Mouse (Mus musculus): ENCODE measurements at regions not wholly inside any gene's neighbourhood (a gene's known extent, or its start where the extent isn't known, plus 50 kb on each side); places are given as distances from the start of the nearest gene placed in this dataset.

GRCm38 (mm10) chr9:93083114-93083513, 541.1 kb downstream of the Plod2 start:
- no peak for DNase-seq (ENCODE audit: extremely low read depth, low read depth, low spot score)

GRCm38 (mm10) chr9:93098008-93098581, 556.1 kb downstream of the Plod2 start:
- DNase-seq (ENCODE audit: extremely low read depth, low read depth, low spot score): no peak

GRCm38 (mm10) chr9:93130561-93130960, 588.5 kb downstream of the Plod2 start:
- DNase-seq (ENCODE audit: extremely low read depth, low read depth, low spot score): no peak

DNA sequence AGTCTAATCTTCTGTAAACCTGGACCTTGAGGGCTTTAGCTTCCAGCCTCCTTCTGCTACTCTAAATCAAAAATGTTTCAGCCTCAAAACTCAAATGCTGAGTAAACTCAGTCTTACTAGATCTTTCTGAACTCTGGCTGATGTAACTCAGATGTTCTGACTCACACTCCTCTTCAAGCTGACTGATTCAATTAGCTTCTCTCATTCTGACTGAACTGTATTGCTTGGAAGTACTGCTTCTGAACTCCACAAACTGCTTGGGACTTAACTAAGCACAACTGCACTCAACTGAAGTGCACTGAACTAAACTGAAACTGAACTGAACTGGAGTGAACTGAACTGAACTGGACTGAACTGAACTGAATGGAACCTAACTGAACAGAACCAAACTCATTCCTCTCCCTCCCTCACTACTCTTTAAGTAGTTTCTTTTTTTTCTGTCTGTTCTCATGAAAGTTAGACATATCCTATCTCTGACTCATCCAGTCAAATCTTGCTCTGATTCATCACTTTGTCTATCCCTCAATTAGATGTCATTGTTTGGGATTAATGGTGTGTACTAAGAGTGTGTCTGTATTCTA, 589.7 kb downstream of the Plod2 start:
- DNase-seq (ENCODE audit: extremely low read depth, low read depth, low spot score): no peak

GRCm38 (mm10) chr9:93136349-93136748, 594.3 kb downstream of the Plod2 start:
- no peak for DNase-seq (ENCODE audit: extremely low read depth, low read depth, low spot score)

DNA sequence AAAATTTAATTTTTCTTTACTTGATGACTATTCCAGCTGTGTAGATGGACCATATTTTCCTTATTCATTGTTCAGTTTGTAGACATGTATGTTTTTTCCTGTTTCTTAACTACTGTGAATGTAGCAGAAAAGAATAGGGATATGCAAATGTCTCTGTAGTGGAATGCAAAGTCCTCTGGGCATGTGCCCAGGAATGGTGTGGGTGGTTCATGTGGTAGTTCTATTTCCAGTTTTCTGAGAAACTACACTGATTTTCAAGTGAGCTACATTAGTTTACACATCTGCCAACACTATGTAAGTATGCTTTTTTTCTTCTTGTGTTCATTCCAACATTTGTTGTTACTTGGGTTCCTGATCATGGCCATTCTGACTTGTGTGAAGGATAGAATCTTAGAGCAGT, 628.0 kb downstream of the Plod2 start:
- no peak for DNase-seq (ENCODE audit: extremely low read depth, low read depth, low spot score)

GRCm38 (mm10) chr9:93186638-93187037, 644.6 kb downstream of the Plod2 start:
- no peak for DNase-seq (ENCODE audit: extremely low read depth, low read depth, low spot score)

GRCm38 (mm10) chr9:93232562-93232961, 690.5 kb downstream of the Plod2 start:
- DNase-seq (ENCODE audit: extremely low read depth, low read depth, low spot score): no peak

DNA sequence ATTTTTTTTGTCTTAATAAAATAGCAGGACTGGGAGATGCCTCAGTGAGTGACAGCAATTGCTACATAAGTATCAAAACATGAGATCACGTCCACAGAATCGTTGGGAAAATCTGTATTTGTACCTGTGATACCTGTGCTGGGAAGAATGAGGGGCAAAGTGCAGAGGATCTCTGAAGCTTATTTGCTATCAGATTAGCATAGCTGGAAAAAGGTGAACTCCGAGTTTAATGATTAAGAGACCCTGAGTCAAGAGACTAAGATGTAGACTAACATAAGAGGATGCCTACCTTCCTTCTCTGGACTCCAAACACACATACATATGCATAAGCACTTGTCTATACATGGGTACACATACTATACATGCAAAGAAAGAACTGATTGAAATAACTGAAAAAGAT, 710.1 kb downstream of the Plod2 start:
- no peak for DNase-seq (ENCODE audit: extremely low read depth, low read depth, low spot score)

- DNase-seq (ENCODE audit: extremely low read depth, low read depth, low spot score): no peak
Measured at GRCm38 (mm10) chr9:93297332-93297731, 755.3 kb downstream of the Plod2 start.

DNA sequence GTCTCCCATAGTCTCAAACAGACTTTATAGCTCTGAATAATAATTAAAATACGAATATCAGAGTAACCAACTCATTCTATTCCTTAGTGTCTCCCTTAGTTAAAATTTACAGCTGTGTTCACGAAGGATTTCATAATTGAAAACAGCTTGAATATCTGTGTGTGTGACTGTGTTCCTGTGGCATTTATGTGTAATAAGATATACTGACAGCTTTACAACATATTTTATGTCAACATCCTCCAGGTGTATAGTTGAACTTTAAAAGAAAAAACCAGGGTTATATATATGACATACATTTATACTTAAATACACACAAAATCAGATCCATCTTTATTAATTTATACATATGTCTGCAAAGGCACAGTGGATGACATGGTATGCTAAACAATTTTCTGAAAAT, 764.7 kb downstream of the Plod2 start:
- no peak for DNase-seq (ENCODE audit: extremely low read depth, low read depth, low spot score)

GRCm38 (mm10) chr9:93328997-93329682, 787.1 kb downstream of the Plod2 start:
- DNase-seq (ENCODE audit: extremely low read depth, low read depth, low spot score): peak; percentile 73
